Mouse (Mus musculus) cerebellum, postnatal 4 days (tissue): Measurements from ENCODE around the gene Ckmt1.

Experiments
- DNase-seq, 2 experiments: peaks; one replicate each; pipeline ENCODE4 v3.0.0; 2022; ENCODE audit warnings: low spot score in 2 of 2, mixed read lengths in 1 of 2

The Ckmt1 gene

DNA sequence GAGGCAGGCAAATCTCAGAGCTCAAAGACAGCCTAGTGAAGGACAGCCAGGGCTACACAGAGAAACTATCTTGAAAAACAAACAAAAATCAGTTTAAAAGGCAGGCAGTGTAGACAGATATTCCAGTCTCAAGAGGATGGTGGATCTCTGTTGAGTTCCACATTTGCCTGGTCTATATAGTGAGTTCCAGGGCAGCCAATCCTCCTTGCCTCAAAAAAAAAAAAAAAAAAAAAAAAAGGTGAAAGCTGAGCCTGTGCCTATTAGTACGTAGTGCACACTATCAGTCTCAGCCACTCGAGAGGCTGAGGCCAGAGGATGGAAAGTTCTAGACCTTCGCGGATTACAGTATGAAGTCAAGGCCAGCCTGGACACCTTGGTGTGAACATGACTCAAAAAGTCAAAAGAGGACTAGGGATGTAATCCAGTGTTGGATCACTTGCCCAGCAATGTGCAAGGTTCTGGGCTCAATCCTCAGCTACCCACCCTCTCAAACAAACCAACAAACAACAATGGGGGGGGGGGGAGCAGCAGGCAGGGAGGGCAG, 55.4 kb downstream of the Ckmt1 start:
- DNase-seq = no peak
